Mouse (Mus musculus): ENCODE results near the gene Mfge8.
A peak's percentile ranks its signal among the peaks of the same experiment; 100 is the strongest.

Gene Mfge8

DNA sequence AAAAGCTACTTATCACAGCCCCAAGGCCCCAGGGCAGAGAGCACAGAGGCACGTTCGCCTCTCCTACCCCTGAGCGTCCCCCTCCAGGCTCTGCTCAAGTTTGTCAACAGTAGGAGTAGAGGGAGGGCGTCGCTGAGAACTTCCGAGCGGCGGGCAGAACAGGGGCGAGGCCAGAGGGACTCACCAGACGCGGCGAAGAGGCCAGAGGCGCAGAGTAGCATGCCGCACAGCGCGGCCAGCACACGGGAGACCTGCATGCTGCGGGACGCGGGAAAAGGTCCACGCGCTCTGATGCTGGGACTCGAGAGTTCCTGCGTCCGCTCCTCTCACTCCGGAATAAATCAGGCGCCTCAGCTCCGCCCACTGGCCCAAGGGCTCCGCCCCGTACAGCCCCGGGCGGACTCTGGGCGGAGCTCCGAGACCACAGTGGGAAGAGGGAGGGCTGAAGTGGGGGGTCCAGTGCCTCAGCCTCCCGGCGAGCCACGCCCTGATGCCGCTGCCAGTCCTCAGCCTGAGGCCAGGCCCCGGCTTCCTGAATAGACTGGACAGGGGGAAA is at the start of gene Mfge8:
Gene Mfge8 (minus strand): TSS at position 350 of the 556 bp plus-strand sequence.
- peak; percentile 67 to 70 for DNase-seq

DNA sequence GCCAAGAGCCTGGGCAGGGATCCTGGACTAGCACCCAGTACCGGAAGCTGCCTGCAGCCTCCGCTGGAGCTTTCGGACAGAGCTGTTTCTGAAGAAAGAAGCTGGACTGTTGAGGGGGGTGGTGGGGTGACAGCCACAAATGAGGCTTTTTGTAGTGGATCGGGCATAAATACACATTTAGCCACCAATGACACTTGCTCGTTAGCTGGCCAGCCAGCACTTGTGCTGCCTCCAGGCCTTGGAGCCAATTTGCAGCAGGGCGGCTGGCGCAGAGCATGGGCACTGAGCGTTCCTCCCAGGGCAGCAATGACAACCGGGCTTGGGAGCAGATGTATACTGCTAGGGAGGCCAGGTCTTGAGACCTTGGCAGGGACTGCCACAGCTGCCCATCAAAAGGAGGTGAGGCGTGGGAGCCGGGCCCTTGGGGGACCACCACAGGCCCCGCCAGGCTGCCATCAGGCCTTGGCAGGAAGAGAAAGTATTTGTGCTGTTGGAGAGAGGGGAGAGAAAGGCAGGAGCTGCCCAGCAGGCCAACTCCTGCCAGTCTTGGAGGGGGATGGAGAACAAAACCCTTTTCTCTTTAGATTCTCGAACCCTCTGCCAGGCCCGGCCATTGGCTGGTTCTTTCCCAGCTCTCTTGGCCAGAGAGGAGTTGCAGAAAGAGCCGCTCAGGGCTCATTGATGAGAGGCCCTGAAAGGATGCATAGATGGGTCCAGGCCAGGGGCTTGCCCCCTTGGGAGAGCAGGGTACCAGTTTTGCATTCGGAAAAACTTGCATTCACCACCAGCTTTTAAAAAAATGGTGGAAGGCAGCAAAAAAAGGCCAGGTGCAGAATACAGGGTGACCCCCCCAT is 45.9 kb upstream of the Mfge8 start:
- peak; percentile 82 to 86 for DNase-seq

DNA sequence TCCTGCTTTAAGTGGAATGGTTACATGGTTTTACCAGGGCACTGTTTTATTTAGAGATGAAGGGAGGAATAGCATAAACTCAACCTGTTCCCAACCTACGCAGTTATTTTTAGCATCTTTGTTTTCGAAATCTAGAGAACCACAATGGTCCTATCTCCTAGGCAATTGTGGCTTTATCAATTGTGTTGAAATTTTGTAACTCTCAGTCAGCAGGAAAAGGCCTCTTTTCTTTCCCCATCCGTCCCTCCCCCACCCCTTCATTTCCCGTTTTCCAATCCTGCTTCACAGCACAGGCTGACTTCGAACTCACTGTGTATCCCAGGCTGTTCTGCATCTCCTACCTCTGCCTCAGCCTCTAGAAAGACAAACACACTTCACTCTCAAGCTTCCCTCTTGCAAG is 45.1 kb upstream of the Mfge8 start:
- no peak for DNase-seq

DNA sequence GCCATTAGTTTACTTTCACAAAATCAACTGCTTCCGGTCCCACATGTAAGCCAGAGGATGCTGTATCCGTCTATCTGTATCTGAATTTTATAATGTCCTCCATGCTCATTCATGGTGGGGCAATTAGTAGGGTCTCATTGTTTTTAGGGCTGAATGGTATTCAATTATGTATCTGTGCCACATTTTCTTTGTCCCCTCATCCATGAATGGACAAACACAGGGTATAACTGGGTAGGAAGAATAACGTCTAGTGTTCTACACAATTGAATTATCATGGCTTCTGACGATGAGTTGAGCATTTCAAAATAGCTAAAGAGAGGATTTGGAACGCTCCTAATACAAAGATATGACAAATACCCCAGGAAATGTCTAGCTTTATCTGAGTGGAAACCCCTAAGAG is 42.6 kb upstream of the Mfge8 start:
- DNase-seq = no peak

DNA sequence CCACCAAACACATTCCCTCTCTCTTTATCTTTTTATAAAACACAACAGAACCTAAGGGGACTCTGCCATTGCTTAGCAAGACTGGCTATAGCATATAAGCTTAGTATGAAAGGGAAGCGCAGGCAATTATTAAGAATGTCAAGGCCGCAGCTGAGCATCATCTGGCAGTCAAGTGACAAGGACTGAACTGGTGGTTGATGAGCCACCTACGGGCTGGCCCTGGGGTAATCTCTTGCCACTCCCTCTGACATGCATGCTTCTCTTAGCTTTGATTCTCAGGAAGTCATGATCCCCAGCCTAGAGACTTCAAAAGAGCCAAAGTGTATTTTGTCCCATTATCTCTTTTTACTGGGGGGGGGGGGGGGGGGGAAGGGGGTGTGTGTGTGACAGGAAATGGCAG is 41.7 kb upstream of the Mfge8 start:
- no peak for DNase-seq

DNA sequence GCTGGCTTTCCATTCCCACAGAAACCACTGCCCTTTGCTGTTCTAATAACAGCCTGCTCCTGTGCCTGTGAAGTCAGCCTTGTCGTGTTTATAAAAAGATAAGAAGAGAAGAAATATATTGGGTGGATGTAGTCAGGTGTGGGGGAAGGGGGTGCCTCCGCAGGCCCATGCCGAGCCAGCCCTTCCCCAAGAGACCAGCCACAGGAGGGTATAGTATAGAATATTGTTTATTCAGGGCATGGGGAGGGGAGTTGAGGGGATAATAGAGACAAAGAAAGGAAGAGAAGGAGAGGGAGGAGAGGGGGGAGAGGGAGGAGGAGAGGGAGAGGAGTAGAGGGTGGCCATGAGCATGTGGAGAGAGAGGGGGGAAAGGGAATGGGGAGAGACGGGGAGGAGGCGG is 40.4 kb upstream of the Mfge8 start:
- no peak for DNase-seq

DNA sequence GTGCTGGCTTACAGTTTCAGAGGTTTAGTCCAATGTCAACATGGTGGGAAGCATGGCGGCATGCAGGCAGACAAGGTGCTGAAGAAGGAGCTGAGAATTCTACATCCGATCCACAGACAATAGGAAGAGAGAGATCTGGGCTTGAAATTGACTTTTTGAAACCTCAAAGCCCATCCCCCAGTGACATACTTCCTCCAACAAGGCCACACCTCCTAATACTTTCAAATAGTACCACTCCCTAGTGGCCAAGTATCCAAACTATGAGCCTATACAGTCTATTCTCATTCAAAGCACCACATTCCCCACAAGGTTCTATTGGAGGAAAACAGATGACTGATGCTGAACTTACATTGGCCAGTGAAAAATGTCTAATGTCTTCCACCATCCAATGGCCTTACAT is 38.7 kb upstream of the Mfge8 start:
- DNase-seq = no peak

DNA sequence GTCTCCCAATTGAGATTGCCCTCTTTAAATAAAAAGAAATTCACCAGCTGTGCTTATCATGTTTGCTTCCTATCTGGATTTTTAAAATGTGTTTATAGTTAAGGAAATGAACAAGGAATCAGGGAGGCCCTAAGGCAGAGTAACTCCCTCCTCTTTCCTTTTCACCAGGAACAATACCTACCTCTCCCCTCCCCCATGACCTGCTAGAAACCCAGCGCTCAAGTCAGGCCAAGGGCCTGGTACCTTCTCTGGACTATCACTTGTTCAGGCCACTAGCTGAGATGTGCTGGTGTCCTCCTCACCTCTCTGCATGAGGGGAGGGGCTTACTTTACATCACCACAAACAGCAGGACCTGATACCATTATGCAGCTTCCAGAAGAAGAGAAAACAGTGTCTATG is 34.6 kb upstream of the Mfge8 start:
- DNase-seq = no peak

DNA sequence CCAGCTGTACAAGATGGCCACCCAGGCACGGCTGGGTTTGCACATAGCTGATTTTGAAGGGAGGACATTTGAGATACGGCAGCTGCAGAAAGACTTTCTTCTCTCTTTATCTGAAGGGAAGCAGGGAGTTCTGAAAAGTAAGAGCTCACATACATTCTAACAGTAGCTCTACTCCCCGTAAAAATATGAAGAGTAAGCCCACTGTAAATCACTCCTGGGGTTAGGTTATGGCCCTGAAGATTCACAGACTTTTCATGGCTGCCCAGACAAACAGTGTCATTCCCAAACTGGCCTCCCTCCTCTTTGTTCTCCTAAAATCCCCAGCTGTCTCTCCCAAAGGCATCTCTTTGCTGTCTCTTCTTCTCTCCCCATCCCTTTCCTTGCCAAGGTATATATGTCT is 24.9 kb upstream of the Mfge8 start:
- DNase-seq = no peak

DNA sequence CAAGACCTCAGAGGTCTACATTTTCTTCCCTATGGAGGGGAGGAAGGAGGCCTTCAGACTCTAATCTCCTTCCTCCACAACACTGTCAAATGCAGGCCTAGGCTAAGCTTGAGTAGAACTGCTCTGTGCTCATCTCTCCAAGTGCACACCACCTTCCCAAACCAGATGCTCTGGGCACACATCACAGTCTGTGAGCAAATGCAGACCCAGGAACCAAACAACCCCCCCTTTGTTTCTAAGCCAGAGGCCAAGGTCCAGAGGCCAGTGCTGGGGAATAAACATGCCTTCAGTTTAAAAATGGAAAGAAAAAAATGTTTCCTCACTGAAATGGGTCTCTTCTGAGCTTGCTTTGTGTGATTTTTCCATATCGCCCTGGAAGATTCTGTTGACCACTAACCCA is 22.9 kb upstream of the Mfge8 start:
- DNase-seq = no peak

DNA sequence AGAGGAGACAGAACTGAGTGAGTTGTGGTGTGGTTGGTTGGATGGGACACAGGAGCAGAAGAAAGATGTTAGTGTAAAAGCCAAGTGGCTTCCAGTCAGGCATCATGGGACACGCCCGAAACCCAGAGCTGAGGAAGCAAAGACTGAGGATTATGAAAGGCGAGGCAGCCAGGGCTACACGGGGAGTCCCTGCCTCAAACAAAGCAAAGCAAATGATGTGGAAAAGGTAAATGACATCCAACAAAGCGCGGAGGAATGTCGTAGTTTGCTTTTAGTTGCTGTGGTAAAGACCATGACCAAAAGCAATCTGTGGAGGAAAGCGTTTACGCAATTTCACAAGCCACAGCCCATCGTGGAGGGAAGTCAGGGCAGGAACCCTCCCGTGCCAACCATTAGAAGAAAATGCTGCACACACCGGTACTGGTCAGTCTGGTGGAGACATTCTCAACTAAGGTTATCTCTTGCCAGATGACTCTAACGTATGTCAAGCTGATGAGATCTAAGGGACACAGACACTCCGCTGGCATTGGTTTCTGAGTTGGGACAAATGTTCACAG is 18.2 kb upstream of the Mfge8 start:
- no peak for DNase-seq

DNA sequence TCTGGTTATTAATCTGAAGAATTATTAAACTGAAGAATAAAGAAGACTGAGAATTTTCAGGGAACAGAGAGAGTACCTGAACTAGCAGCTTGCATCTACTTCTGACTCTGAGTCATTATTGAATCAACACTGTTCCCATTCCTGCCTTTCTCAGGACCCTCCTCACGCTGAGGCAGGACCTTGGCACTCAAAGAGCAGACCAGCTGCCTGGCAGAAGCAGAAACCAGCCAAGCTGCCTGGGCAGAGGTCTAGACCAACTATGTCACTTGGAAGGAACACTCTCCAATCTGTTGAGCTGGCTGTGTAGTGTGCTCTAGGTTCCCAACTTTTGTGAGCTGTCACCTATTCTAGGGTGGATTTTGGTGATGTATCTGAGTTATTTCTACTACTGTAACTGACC is 10.5 kb upstream of the Mfge8 start:
- peak in 1 of 2 experiments; percentile 31 for DNase-seq

DNA sequence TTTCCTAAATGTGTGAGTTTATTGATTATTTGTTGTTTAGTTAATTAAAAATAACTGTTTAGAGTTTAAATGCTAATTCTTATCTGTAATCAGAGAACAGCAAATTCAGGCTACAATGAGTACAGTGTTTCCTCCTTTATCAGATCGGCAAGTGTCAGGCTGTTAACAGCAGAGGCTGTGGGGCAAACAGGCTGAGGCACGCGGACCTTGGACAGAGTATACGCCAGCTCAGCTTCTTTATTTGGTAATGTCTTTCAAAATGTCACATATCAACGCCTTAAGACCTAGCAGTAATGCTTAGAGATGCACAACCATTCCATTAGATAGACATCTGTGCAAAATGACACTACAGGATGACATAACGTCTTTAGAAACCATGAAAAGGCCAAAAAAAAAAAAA is 662 bp upstream of the Mfge8 start:
- no peak for DNase-seq

DNA sequence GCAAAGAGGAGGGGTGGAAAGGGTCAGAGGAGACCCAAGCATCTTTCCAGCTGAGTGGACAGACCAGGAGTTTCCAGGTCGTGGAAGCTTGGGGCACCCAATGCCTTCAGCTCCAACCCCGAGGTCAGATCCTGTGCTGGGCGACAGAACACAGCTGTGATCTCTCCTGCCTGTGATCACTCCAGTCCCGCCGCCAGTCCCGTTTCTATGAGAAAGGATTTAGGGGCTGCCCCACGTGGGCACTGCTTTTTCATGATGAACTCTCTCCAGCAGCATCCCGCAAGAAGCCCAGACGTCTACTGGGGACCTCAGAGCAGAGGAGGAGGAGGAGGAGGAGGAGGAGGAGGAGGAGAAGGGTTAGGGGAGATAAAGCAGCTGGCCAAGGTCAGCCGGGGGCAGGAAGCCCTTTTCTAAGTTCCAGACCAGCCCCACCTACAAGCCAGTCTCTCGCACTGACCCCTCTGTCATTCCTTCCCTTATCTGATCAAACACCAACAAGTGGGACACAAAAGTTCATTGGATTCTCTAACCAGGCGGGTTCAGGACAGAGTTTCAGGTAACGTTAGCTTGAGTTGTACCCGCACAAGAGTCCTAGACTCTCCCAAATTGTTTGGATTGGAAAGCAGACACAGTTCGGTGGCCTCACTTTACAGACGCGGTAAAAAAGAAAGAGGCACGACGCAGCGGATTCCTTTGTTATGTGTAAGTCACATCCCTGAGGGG is 768 bp downstream of the Mfge8 start:
- no peak for DNase-seq

DNA sequence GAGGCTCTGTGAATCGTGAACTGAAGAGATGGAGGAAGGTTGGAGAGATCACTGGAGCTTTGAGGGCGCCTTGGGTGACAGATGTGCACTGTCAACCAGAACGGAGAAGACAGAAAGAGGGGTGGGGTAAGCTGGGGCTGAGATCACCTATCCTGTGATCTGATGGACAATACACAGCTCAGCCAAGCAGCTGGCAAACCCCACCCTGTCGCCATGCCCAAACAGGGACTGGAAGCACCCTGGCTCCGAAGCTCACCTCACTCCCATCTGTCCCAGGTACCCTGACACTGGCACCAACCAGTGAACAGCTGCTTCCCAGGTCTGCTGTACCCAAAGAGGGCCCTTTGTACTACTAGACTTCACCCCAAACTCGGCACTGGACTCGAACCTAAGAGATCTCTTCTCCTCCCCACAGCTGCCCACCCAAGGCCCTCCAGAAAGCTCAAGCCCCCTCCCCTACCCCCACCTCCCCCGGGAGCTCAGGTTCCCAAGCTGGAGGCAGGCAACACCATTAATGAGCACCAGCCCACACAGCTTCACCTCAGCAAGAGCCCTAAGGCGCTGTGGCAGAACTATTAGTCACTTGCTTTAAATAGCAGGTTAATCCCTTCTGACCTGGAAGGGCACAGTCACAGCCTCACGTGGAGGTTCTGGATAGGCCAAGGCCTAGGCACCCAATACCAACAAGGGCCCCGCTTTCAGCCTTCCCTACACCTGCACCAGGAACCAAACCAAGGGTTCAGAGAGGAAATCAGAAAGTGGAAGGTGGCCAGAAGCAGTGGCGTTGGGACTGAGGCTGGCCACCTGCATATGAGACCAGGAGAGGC is 1.6 kb downstream of the Mfge8 start:
- no peak for DNase-seq

DNA sequence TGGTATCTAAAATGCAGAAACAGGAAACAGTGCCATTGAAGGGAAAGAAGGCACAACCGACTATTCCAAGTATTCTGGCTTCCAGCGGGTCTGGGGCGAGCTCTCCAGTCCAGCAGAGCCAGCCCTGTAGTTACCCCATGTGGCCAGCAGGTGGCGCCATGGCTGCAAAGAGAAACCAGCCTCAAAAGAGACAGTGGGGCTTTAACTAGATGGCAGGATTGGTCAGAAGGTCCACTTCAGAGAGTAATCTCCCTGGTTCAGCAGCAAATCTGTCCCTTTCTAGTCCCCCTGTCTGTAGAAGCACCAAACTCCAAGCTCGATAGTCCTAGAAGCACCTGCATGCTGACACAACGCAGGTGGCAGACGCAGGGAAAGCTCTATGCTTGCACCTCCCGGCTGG is 8.0 kb downstream of the Mfge8 start:
- peak; percentile 92 for DNase-seq

DNA sequence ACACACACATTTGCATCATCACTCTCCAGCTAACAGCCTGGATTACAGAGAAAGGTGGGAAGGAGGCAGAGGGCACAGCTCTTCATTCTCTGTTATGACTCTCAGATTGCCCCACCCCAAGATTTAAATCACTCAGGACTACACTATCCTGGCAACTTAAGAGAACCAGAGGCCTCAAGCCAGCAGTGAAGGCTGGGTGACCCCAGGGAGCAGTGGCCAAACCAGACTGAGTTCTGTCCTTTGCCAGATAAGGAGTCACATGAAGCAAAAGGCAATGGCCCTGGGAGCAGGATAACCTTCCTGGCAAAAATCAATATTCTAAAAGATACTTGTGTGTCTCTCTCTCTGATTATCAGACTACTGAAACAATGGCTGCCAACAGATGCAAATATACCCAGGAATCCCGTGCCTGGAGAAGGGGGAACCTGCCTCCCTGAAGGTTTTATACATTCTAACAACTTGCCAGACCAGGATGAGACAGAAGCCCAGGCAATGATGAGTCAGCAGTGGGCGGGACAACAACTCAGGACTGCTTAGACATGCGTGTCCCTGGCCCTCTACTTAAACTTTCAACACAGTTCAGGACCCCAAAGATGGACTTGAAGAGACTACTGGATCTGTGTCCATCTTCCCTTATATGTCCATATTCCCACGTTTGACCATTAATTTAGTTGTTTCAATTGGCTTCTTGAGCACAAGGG is 8.8 kb downstream of the Mfge8 start:
- no peak for DNase-seq

DNA sequence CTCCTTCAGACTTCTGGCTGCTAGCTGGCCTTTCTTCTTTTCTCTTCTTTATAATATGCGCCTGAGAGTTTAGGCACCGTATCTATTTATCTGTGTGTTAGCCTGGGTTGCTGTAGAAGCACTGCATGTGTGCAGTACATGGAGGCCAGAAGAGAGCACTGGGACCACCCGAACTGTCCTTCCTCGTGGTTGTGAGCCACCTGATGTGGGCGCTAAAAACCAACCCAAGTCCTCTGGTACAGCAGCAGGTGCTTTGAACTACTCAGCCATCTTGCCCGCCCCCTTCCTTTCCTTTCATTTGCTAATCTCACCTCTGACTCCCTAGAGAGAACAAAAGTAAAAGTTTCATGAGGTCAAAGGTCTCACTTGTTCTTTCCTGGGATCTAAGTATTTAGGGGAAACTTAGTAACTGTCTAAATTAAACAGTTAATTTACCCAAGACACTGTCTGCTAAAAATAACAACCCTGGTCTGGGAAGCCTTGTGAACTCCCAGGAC is 9.5 kb downstream of the Mfge8 start:
- no peak for DNase-seq

DNA sequence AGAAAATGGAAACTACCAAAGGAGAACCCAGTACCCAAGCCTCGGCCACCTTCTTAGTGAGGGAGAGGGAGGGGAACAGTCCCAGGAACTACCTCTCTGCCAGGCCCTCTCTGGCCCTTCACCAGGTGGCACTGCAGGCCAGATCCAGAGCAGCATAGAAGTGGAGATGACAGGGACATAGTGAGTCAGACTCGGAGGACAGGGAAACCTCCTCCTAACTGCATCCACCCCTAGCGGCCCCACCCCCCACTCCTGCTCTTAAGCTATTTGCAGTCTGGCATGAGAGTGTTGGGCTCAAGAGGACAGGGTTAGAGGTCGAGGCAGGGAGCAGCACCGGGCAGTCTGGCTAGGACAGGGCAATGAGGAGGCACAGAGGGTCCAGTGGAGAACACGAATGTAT is 15.5 kb downstream of the Mfge8 start:
- DNase-seq = no peak

DNA sequence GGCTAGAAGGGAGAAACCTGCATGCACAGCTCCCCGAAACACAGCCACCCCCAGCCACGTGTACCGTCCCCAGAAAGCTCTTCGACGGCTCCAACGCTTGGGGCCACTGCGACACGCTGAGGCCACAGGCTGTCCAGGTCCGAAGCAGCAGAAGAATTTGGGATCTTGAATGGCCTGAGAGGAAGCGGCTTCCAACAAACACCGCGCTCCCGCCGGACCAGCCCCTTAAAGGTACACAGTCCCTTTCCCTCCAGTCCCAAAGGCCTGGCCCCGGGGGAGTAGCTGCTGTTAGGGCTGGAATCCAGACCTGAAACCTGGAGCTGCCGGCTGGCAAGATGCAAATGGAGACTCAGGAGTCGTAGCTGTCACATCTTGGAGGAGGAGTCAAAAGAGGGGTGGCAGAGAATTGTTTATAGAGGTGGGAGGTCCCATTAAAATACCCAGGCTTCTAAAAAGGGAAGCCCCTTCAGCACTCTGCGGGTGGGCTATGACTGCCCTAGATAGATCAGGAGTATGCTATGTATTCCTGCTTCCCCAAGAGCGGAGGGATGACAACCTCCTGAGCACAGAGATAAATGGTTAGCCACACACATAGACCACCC is 17.9 kb downstream of the Mfge8 start, which contains the start of gene Hapln3:
Gene Hapln3 (minus strand): TSS at position 176 of the 602 bp plus-strand sequence.
- no peak for DNase-seq

DNA sequence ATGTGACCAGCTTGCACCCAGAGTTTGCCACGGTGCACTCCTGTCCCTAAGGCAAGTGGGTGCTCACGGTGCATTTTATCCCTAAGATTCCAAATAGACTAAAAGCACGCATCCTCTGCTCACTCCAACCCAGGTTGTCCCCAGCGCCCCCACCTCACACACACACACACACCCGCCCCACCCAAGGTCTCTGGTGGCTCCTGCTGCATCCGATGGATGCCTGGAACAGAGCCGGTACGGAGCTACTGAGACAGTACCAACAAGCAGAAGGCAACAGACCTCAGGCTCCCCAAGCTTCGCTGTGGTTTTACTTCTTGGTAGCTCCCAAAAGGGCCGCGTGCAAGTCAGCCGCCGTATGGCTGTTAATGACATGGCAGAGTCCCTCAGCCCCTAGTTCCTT is 18.5 kb downstream of the Mfge8 start:
- no peak for DNase-seq

Measured in cerebellum, postnatal 14 days (tissue).